Mouse (Mus musculus) heart, postnatal 36 days (tissue): ENCODE measurements around the gene Gm12695. TPM values are rescaled to one million over a fixed set of nuclear protein-coding genes. Genes with fewer than 3 reads are reported as not detected.

ENCODE experiments used
- DNase-seq, 2 experiments: peaks; one replicate each; pipeline ENCODE4 v3.0.0; 2021 to 2022
- intact Hi-C: fragments of 180-260 bp; cut with DNase I; formaldehyde crosslinking; loops from one replicate; pipeline ENCODE4 v1.15.1; 2025
- total RNA-seq, 2 experiments: library from RNA; stranded (reverse); gene quantifications; 2 replicates each; pipeline ENCODE4 v1.2.3; 2021

Gene Gm12695
- not detected for total RNA-seq

DNA sequence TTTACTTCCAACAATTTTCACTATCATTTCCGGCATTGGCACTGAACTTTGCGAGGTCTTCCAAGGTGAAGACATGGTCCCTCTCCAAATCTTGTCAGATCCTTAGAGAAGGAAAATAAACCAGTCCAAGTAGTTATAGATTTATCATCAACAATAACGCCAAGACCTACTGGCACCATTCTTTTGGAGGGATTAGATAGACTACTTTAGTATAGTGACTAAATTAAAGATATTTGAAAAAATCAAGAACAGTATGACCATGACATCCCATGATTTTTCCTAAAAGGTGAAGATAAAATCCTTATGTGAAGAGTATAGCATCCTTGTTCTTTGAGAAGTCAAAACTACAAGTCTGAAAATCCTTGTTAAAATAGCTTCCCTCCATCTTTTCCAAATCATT lies at the start of gene Gm12695:
Gene Gm12695 (minus strand): TSS at position 101 of the 400 bp plus-strand sequence.
- DNase-seq = no peak
- intact Hi-C loops = no loop called here

GRCm38 (mm10) chr4:96825540-96826045 lies 40.6 kb upstream of the Gm12695 start:
- intact Hi-C loops = no loop called here
- DNase-seq = no peak

- DNase-seq = no peak
- intact Hi-C loops = no loop called here
These were observed 22.1 kb upstream of the Gm12695 start for GRCm38 (mm10) chr4:96806824-96807808.

GRCm38 (mm10) chr4:96799380-96800157 lies 14.6 kb upstream of the Gm12695 start:
- DNase-seq = no peak
- intact Hi-C loops = loop anchor here (10.0 kb wide), 1 partner anchor 945 kb away; no protein-coding TSS in a partner anchor

- intact Hi-C loops = loop anchor here (10.0 kb wide), 1 partner anchor 947 kb away; no protein-coding TSS in a partner anchor
These were observed 12.6 kb upstream of the Gm12695 start for GRCm38 (mm10) chr4:96797583-96797982.

DNA sequence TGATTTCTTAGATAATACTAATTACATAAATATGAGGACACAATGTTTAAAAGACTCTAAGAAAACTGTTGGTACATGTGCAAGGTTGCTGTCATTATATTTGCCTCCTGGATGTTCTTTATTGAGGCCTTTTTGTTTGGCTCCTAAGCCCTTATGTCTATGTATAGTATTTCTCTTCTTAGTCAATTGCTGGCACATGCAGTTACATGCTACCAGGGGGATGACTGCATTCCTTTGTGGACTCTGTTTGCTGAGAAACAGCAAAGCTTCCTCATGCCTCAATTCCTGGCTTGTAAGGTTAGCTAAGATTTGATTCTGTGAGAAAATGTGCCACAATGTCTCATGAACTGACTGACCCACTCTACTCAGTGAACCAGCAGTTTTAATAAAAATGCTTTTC lies 6.3 kb upstream of the Gm12695 start:
- no peak for DNase-seq

More at GRCm38 (mm10) chr4:96797583-96797982, 12.6 kb upstream of the Gm12695 start:
- DNase-seq = no peak

GRCm38 (mm10) chr4:96789905-96790304 lies 4.9 kb upstream of the Gm12695 start:
- intact Hi-C loops = loop anchor here (10.0 kb wide), 1 partner anchor 955 kb away; no protein-coding TSS in a partner anchor
- no peak for DNase-seq

More for the DNA sequence above, 6.3 kb upstream of the Gm12695 start:
- intact Hi-C loops = loop anchor here (10.0 kb wide), 1 partner anchor 954 kb away; no protein-coding TSS in a partner anchor

- intact Hi-C loops = no loop called here
- DNase-seq = no peak
These were observed 1.6 kb upstream of the Gm12695 start for GRCm38 (mm10) chr4:96786610-96787009.

- intact Hi-C loops = no loop called here
- no peak for DNase-seq
These were observed 11.9 kb downstream of the Gm12695 start for GRCm38 (mm10) chr4:96772966-96773566.

DNA sequence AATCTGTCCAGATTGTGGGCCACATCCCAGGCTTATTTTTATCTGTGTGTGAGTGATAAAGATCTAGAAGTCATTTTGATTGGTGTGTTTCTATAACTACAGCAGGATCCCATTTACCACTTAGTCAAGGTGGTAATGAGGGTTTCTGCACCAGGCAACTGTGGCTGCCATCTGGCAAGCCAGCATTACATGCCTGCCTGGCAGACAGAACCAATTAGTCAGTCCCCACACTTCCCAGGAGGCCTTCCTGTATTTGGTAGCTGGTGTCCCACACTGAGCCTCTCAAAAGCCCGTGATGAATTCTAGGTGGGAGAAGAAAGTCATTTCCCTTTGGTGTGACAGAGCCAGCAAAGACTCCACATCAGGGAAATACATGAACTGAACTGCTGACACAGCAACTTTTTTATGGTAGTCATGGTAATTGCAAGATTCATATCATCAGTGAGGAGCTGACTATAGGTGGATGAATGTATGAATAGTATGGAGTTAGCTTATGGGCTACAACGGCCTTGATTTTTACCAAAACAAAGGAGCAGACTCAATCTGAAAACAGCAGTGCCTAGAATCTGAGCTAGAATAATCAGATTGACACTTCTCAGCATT lies 18.5 kb downstream of the Gm12695 start:
- intact Hi-C loops = no loop called here
- DNase-seq = no peak

DNA sequence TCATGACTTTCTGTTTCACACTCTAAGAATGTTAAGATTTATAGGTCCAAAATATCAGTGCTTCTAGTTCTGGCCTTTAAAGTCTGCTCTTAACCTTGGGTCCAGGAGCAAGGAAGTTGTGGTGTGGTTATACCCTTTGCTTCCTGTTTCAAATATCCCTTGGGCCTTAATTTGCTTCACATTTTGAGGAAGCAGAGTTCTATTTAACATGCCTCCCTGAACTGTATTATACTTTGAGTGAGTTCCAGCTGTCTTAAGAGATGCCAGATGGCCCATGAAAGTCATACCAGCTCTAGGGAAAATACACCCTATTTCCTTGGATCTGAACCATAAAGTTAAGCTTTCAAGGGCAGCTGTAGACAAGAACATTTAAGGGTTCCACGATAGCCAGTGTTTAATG lies 33.0 kb downstream of the Gm12695 start:
- intact Hi-C loops = no loop called here
- no peak for DNase-seq

GRCm38 (mm10) chr4:96740472-96740871 lies 44.5 kb downstream of the Gm12695 start:
- intact Hi-C loops = no loop called here

GRCm38 (mm10) chr4:96729256-96729655 lies 55.7 kb downstream of the Gm12695 start:
- no peak for DNase-seq
- intact Hi-C loops = no loop called here

More at GRCm38 (mm10) chr4:96740472-96740871, 44.5 kb downstream of the Gm12695 start:
- DNase-seq = no peak

DNA sequence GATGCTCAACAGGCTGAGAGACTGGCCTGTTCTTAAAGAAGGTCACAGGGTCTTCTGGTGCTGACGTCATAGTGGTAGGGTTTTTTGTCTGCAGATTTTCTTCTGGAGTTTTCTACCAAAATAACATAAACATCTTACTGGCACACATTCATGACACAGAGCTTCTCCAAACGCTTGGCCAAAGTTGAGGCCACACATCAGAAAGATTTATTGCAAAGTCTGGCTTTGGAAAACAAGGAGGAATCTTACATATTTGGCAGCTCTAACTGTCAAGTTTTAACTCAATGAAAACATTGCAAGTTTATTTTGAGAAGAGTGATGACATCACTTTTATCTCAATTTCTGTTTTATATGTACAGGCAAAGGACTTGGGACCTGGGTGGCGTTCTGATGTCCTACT lies 56.8 kb downstream of the Gm12695 start:
- DNase-seq = no peak
- intact Hi-C loops = no loop called here

- no peak for DNase-seq
- intact Hi-C loops = no loop called here
These were observed 59.5 kb downstream of the Gm12695 start for GRCm38 (mm10) chr4:96725415-96726055.

DNA sequence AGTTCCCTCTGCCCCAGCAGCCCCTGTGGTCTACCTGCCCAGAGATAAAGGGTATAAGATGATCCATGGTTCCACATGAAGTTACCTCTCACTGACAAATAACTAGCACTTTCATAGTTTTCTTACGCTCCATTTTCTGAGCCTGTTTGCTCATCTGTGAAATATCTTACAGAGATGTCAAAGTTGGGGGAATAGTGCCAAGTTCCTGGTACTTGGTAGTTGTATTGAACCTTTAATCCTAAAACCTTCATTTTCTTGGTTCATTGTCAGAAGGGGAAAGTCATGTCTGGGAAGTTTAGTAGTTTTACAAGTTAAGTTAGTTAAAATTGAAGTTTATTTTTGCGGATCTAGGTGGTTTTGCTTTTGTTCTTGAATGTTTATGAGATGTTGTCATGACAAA lies 62.7 kb downstream of the Gm12695 start:
- intact Hi-C loops = no loop called here
- DNase-seq = no peak

DNA sequence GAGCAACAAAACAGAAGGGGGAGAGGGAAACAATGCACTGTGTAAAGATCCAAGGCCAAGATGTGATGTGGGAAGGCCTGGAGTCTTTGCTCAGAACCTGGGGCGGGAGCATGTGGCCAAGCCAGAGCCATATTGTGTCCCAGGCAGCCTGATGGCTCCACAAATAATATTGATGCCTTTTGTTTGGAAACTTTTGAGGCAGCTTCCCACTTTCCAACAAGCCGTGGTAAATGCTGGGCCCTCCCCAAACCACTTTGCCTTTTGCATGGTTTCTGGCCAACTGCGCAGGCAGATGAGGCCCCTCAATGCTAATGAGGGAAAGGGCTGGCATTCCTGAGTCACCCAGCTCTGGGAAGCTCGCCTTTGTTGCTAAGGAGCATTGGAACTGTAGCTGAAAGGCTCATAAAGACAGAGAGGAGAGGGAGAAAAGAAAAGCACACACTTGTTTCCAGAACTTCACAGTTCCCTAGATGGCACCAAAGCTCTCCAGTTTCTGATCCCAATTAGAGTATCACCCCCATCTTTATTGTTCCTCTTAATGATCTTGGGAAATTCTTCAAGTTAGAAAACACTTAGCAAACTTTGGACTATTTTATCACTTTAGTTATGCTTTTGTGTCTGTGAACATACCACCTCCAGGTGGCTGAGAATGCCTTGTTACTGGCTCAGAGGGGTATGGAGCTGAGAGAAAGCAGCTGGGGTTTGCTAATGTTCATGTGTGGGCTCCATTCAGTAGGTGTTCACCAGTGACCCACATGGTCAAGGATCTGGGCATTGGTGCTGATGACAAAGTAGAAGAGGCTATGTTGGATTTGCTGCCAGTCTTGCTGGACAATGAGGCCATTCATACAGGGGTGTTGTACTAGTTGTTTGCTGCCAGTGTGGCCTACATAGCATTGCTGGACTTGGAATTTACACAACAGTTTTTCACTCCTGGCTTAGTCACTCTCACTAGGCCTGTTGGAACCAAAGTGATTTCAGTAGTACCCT lies 65.7 kb downstream of the Gm12695 start:
- intact Hi-C loops = no loop called here
- no peak for DNase-seq

- intact Hi-C loops = no loop called here
- no peak for DNase-seq
These were observed 66.5 kb downstream of the Gm12695 start for GRCm38 (mm10) chr4:96718503-96718902.
